Comparison of ENCODE assay signal across 8 mouse cellular contexts in genomic region chr2:26122171-26123078, GRCm38 (mm10). TPM values are rescaled to one million over a fixed set of nuclear protein-coding genes. Genes with fewer than 3 reads are reported as not detected.
DNase-seq lines count a peak whose midpoint lies in the region; ATAC-seq and TF ChIP-seq lines count a peak whose summit lies in the region.

No protein-coding gene starts in this region.

- H3K4me3 ChIP-seq in liver, postnatal 0 days (ENCODE audit: low read depth, low read length): peak overlapping the region; percentile 62
- H3K4me3 ChIP-seq in neural tube, embryonic 14.5 days (ENCODE audit: low read depth, low read length): peak overlapping the region; percentile 65

- peak overlapping the region; percentile 81 for H3K4me2 ChIP-seq in liver, postnatal 0 days (ENCODE audit: low read depth, low read length)
- H3K4me2 ChIP-seq in neural tube, embryonic 14.5 days (ENCODE audit: low read depth, low read length): peak overlapping the region; percentile 98

- peaks cover 18% of the 10 kb centered on the region for H3K27me3 ChIP-seq in liver, postnatal 0 days (ENCODE audit: insufficient read depth, low read length)
- peaks cover 16% of the 10 kb centered on the region for H3K27me3 ChIP-seq in neural tube, embryonic 14.5 days (ENCODE audit: control insufficient read depth, insufficient read depth, low read length)

- 2% methylated on average over 59 of the region's 109 CpGs for WGBS in liver, postnatal 0 days (ENCODE audit: insufficient replicate concordance)
- 1% methylated on average over 83 of the region's 109 CpGs for WGBS in neural tube, embryonic 14.5 days

- TF ChIP-seq EP300 in liver, postnatal 0 days (IDR thresholded peaks at IDR 0.05; ENCODE audit: low read depth): no peak

- peak overlapping the region; percentile 69 for H3K27ac ChIP-seq in liver, postnatal 0 days (ENCODE audit: low read depth)
- H3K27ac ChIP-seq in neural tube, embryonic 14.5 days (ENCODE audit: low read depth, low read length): no peak overlapping the region

- ATAC-seq in liver, postnatal 0 days: peak; percentile 80
- ATAC-seq in neural tube, embryonic 14.5 days (ENCODE audit: low read depth): peak; percentile 35; the same call in 1 of the 2 replicates

- H3K9ac ChIP-seq in liver, postnatal 0 days (replicated peaks): peak overlapping the region; percentile 58
- H3K9ac ChIP-seq in neural tube, embryonic 14.5 days (replicated peaks; ENCODE audit: low read depth, low read length): peak overlapping the region; percentile 63

- no peaks in the 10 kb centered on the region for H3K9me3 ChIP-seq in liver, postnatal 0 days (ENCODE audit: low read length)
- H3K9me3 ChIP-seq in neural tube, embryonic 14.5 days (ENCODE audit: control insufficient read depth, low read length): no peaks in the 10 kb centered on the region

- peaks cover 40% of the 10 kb centered on the region for H3K4me1 ChIP-seq in liver, postnatal 0 days (ENCODE audit: insufficient read depth)
- peaks cover 7% of the 10 kb centered on the region; the same call in 1 of the 2 replicates for H3K4me1 ChIP-seq in neural tube, embryonic 14.5 days (ENCODE audit: control insufficient read depth, insufficient read depth, low read length)

- H3K36me3 ChIP-seq in liver, postnatal 0 days (replicated peaks; ENCODE audit: insufficient read depth, low read length): no peaks in the 10 kb centered on the region
- no peaks in the 10 kb centered on the region for H3K36me3 ChIP-seq in neural tube, embryonic 14.5 days (ENCODE audit: control insufficient read depth, insufficient read depth, low read length)

- TF ChIP-seq CTCF in liver, postnatal 0 days (IDR thresholded peaks at IDR 0.05; ENCODE audit: low read depth): no peak

- peak; percentile 52 for DNase-seq in thymus, postnatal 4 days
- DNase-seq in thymus, adult 18-20 months: no peak
- peak; percentile 71 for DNase-seq in embryo, embryonic 11 days
- peak; percentile 79 to 85 for DNase-seq in heart, adult 18-20 months
- DNase-seq in kidney, adult 11 months: peak; percentile 75
- peak; percentile 69 for DNase-seq in liver, postnatal 0 days
- DNase-seq in frontal cortex, postnatal 14 days (ENCODE audit: low spot score in 2 of 2): no peak

RNA-seq across cellular contexts. Expression of gene Nacc2, which starts 0.6 kb away (rescaled TPM):
- 10 to 100 TPM; 29.4 to 30.2 TPM for total RNA-seq in heart, adult 18-20 months (2021)
- polyA plus RNA-seq in liver, postnatal 0 days (2015; fragmentation: Nextera tagmentation; extraction: Ambion mirVana): 3.9 and 4.9 TPM in 2 replicates
- 14.5 and 18.3 TPM in 2 replicates for polyA plus RNA-seq in neural tube, embryonic 14.5 days (2014; fragmentation: Nextera tagmentation; extraction: Ambion mirVana)

Comparison
In these comparisons a context has a peak if more than half of its experiments do, and no peak if none do; other contexts are left out.
1. DNase-seq: peak in thymus, postnatal 4 days (single experiment), embryo, embryonic 11 days (single experiment), heart, adult 18-20 months (2 of 2), kidney, adult 11 months (single experiment) and liver, postnatal 0 days (single experiment); none in thymus, adult 18-20 months (0 of 2) and frontal cortex, postnatal 14 days (0 of 2).